Mouse (Mus musculus) embryonic fibroblast, embryonic 13.5 days (primary cell): ENCODE results near the gene St7l.

ENCODE experiments used
- CTCF ChIP-seq: IDR thresholded peaks from 2 replicates; pipeline ENCODE4 v1.5.1; 2011; ENCODE audit warnings: mild to moderate bottlenecking, control low read depth, low read length, moderate library complexity, borderline replicate concordance; ENCODE audit not compliant: insufficient read depth
- POLR2A ChIP-seq: IDR thresholded peaks from 2 replicates; pipeline ENCODE4 v1.6.1; 2011; ENCODE audit warnings: low read depth, mild to moderate bottlenecking, control low read depth, low read length, moderate library complexity

- TF ChIP-seq CTCF (no peak), POLR2A (no peak)
Observed at GRCm38 (mm10) chr3:104815346-104815745, 48.5 kb upstream of the St7l start.
